9 mouse cellular contexts compared by ENCODE assay signal in genomic region chr7:49553236-49553981, GRCm38 (mm10).
DNase-seq lines count a peak whose midpoint lies in the region; ATAC-seq and TF ChIP-seq lines count a peak whose summit lies in the region.
"Had no signal": no experiment of that assay in that cellular context is flagged by ENCODE, and none has a peak within 500 bp of the region (broad histone marks: within the 10 kb centered on the region; RNA-seq: fewer than 3 reads in every experiment).

No protein-coding gene starts in this region.

- peak overlapping the region; percentile 36 for H3K27ac ChIP-seq in kidney, postnatal 0 days
- H3K27ac ChIP-seq in embryonic fibroblast, embryonic 13.5 days (ENCODE audit: insufficient read depth, low read length) = peak overlapping the region; percentile 9; the same call in 1 of the 2 replicates

- H3K9ac ChIP-seq in kidney, postnatal 0 days (ENCODE audit: low read depth, low read length) = no peak overlapping the region

- TF ChIP-seq CTCF in kidney, postnatal 0 days (IDR thresholded peaks at IDR 0.05; ENCODE audit: low read depth) = no peak
- TF ChIP-seq CTCF in embryonic fibroblast, embryonic 13.5 days (IDR thresholded peaks at IDR 0.05; ENCODE audit: borderline replicate concordance, insufficient read depth, low read length) = no peak

- peak; percentile 44 for ATAC-seq in kidney, postnatal 0 days (replicated peaks; ENCODE audit: low FRiP score, low read depth)

- H3K4me3 ChIP-seq in kidney, postnatal 0 days (replicated peaks; ENCODE audit: low read depth, low read length) = no peak overlapping the region
- H3K4me3 ChIP-seq in embryonic fibroblast, embryonic 13.5 days (ENCODE audit: insufficient read depth, low read length) = no peak overlapping the region

- no peaks in the 10 kb centered on the region for H3K27me3 ChIP-seq in kidney, postnatal 0 days (ENCODE audit: insufficient read depth, low read length)

- H3K9me3 ChIP-seq in kidney, postnatal 0 days (replicated peaks; ENCODE audit: low read length) = no peaks in the 10 kb centered on the region

- peaks cover 36% of the 10 kb centered on the region; the same call in 1 of the 2 replicates for H3K36me3 ChIP-seq in kidney, postnatal 0 days (ENCODE audit: insufficient read depth, low read length)

- peak; percentile 25 for DNase-seq in embryo, embryonic 11 days
- no peak for DNase-seq in embryo, embryonic 9.5 days (ENCODE audit: extremely low spot score)
- DNase-seq in kidney, postnatal 0 days (ENCODE audit: low spot score) = peak; percentile 79
- no peak for DNase-seq in kidney, postnatal 36 days
- DNase-seq in lung, postnatal 25 days (ENCODE audit: low spot score) = peak; percentile 70
- no peak for DNase-seq in gastrocnemius, postnatal 4 days (ENCODE audit: low spot score in 2 of 2)
- DNase-seq in layer of hippocampus, adult 9-10 months (ENCODE audit: low spot score) = no peak
- DNase-seq: midbrain, embryonic 14.5 days had no signal

- no peak overlapping the region for H3K4me2 ChIP-seq in kidney, postnatal 0 days (ENCODE audit: low read length)

- H3K4me1 ChIP-seq in kidney, postnatal 0 days (replicated peaks; ENCODE audit: insufficient read depth, low read length) = peaks cover 12% of the 10 kb centered on the region; the same call in 1 of the 2 replicates
- peaks cover 24% of the 10 kb centered on the region for H3K4me1 ChIP-seq in embryonic fibroblast, embryonic 13.5 days (ENCODE audit: control insufficient read depth, insufficient read depth, low read length)

- 21% methylated on average over 11 of the region's 11 CpGs for WGBS in kidney, postnatal 0 days

- no peak for TF ChIP-seq POLR2A in embryonic fibroblast, embryonic 13.5 days (IDR thresholded peaks at IDR 0.05; ENCODE audit: low read depth, low read length)

Comparison
In these comparisons a context has a peak if more than half of its experiments do, and no peak if none do; other contexts are left out.
1. DNase-seq: peak in embryo, embryonic 11 days (single experiment), kidney, postnatal 0 days (single experiment) and lung, postnatal 25 days (single experiment); none in embryo, embryonic 9.5 days (single experiment), kidney, postnatal 36 days (0 of 2), gastrocnemius, postnatal 4 days (0 of 2) and layer of hippocampus, adult 9-10 months (single experiment).